In genomic region chr19:7267781-7268721, GRCm38 (mm10) we compare ENCODE assay signal across 8 mouse cellular contexts. TPM values are rescaled to one million over a fixed set of nuclear protein-coding genes. Genes with fewer than 3 reads are reported as not detected.
A peak's percentile ranks its signal among the peaks of the same experiment; 100 is the strongest.
DNase-seq lines count a peak whose midpoint lies in the region; ATAC-seq and TF ChIP-seq lines count a peak whose summit lies in the region.

No protein-coding gene starts in this region.

- no peaks in the 10 kb centered on the region for H3K9me3 ChIP-seq in embryonic facial prominence, embryonic 15.5 days (replicated peaks)
- no peaks in the 10 kb centered on the region for H3K9me3 ChIP-seq in heart, embryonic 14.5 days (ENCODE audit: control insufficient read depth, low read length)
- no peaks in the 10 kb centered on the region for H3K9me3 ChIP-seq in kidney, postnatal 0 days (replicated peaks; ENCODE audit: low read length)
- H3K9me3 ChIP-seq in neural tube, embryonic 14.5 days (ENCODE audit: control insufficient read depth, low read length), result no peaks in the 10 kb centered on the region

- H3K27me3 ChIP-seq in embryonic facial prominence, embryonic 15.5 days, result no peaks in the 10 kb centered on the region
- no peaks in the 10 kb centered on the region for H3K27me3 ChIP-seq in heart, embryonic 14.5 days (ENCODE audit: control insufficient read depth, insufficient read depth, low read length)
- no peaks in the 10 kb centered on the region for H3K27me3 ChIP-seq in kidney, postnatal 0 days (ENCODE audit: insufficient read depth, low read length)
- H3K27me3 ChIP-seq in neural tube, embryonic 14.5 days (ENCODE audit: control insufficient read depth, insufficient read depth, low read length), result no peaks in the 10 kb centered on the region

- peak; percentile 71 for ATAC-seq in embryonic facial prominence, embryonic 15.5 days (ENCODE audit: insufficient number of reproducible peaks, low FRiP score, low TSS enrichment, low read depth)
- peak; percentile 37 for ATAC-seq in heart, embryonic 14.5 days (ENCODE audit: insufficient number of reproducible peaks, insufficient read depth, low FRiP score, low read depth)
- ATAC-seq in kidney, postnatal 0 days (replicated peaks; ENCODE audit: low FRiP score, low read depth), result peak; percentile 48
- peak; percentile 69 for ATAC-seq in neural tube, embryonic 14.5 days (ENCODE audit: low read depth)

- peak overlapping the region; percentile 79 for H3K9ac ChIP-seq in embryonic facial prominence, embryonic 15.5 days
- H3K9ac ChIP-seq in heart, embryonic 14.5 days (ENCODE audit: low read length), result peak overlapping the region; percentile 91
- H3K9ac ChIP-seq in kidney, postnatal 0 days (ENCODE audit: low read depth, low read length), result peak overlapping the region; percentile 82
- H3K9ac ChIP-seq in neural tube, embryonic 14.5 days (replicated peaks; ENCODE audit: low read depth, low read length), result peak overlapping the region; percentile 82

- H3K27ac ChIP-seq in embryonic facial prominence, embryonic 15.5 days (replicated peaks), result peak overlapping the region; percentile 94
- peak overlapping the region; percentile 89 to 95 for H3K27ac ChIP-seq in heart, embryonic 14.5 days (replicated peaks in 1 of 2; ENCODE audit: control insufficient read depth in 1 of 2, insufficient read depth in 1 of 2, low read depth in 2 of 2, low read length in 2 of 2)
- H3K27ac ChIP-seq in kidney, postnatal 0 days, result peak overlapping the region; percentile 83
- peak overlapping the region; percentile 95 for H3K27ac ChIP-seq in neural tube, embryonic 14.5 days (ENCODE audit: low read depth, low read length)

- WGBS in embryonic facial prominence, embryonic 15.5 days, result under 1% methylated on average over 84 of the region's 97 CpGs
- under 1% methylated on average over 78 of the region's 97 CpGs for WGBS in heart, embryonic 14.5 days
- WGBS in kidney, postnatal 0 days, result under 1% methylated on average over 66 of the region's 97 CpGs
- under 1% methylated on average over 68 of the region's 97 CpGs for whole genome bisulfite sequencing in neural tube, embryonic 14.5 days

- H3K4me3 ChIP-seq in embryonic facial prominence, embryonic 15.5 days (replicated peaks), result peak overlapping the region; percentile 76
- H3K4me3 ChIP-seq in heart, embryonic 14.5 days (ENCODE audit: control insufficient read depth in 1 of 2, insufficient read depth in 1 of 2, low read depth in 1 of 2, low read length in 2 of 2), result peak overlapping the region; percentile 76 to 85
- peak overlapping the region; percentile 64 for H3K4me3 ChIP-seq in kidney, postnatal 0 days (replicated peaks; ENCODE audit: low read depth, low read length)
- H3K4me3 ChIP-seq in neural tube, embryonic 14.5 days (ENCODE audit: low read depth, low read length), result peak overlapping the region; percentile 77

- H3K4me2 ChIP-seq in embryonic facial prominence, embryonic 15.5 days (replicated peaks), result peak overlapping the region; percentile 88
- H3K4me2 ChIP-seq in heart, embryonic 14.5 days (ENCODE audit: low read length), result peak overlapping the region; percentile 93
- H3K4me2 ChIP-seq in kidney, postnatal 0 days (ENCODE audit: low read length), result peak overlapping the region; percentile 97
- H3K4me2 ChIP-seq in neural tube, embryonic 14.5 days (ENCODE audit: low read depth, low read length), result peak overlapping the region; percentile 88

- no peak for TF ChIP-seq CTCF in kidney, postnatal 0 days (IDR thresholded peaks at IDR 0.05; ENCODE audit: low read depth)

- H3K36me3 ChIP-seq in embryonic facial prominence, embryonic 15.5 days, result peaks cover 21% of the 10 kb centered on the region
- peaks cover 33% of the 10 kb centered on the region for H3K36me3 ChIP-seq in heart, embryonic 14.5 days (ENCODE audit: control insufficient read depth, insufficient read depth, low read length)
- H3K36me3 ChIP-seq in kidney, postnatal 0 days (ENCODE audit: insufficient read depth, low read length), result no peaks in the 10 kb centered on the region
- H3K36me3 ChIP-seq in neural tube, embryonic 14.5 days (ENCODE audit: control insufficient read depth, insufficient read depth, low read length), result peaks cover 19% of the 10 kb centered on the region

- H3K4me1 ChIP-seq in embryonic facial prominence, embryonic 15.5 days, result peaks cover 61% of the 10 kb centered on the region
- peaks cover 38 to 50% of the 10 kb centered on the region in 2 experiments for H3K4me1 ChIP-seq in heart, embryonic 14.5 days (ENCODE audit: control insufficient read depth in 2 of 2, insufficient read depth in 2 of 2, low read length in 2 of 2)
- H3K4me1 ChIP-seq in kidney, postnatal 0 days (replicated peaks; ENCODE audit: insufficient read depth, low read length), result peaks cover 46% of the 10 kb centered on the region
- peaks cover 47% of the 10 kb centered on the region for H3K4me1 ChIP-seq in neural tube, embryonic 14.5 days (ENCODE audit: control insufficient read depth, insufficient read depth, low read length)

- peak; percentile 81 for DNase-seq in CD4-positive helper T cell, adult 2 months (ENCODE audit: low read depth, low spot score)
- peak; percentile 89 for DNase-seq in adrenal gland, adult 2 months
- peak; percentile 91 for DNase-seq in kidney, postnatal 0 days (ENCODE audit: low spot score)
- peak; percentile 82 for DNase-seq in lung, adult 18-20 months
- peak; percentile 92 for DNase-seq in thymus, postnatal 0 days (ENCODE audit: low spot score)

RNA-seq across cellular contexts. Expression of gene Rcor2, which starts 0.9 kb away (rescaled TPM):
- total RNA-seq in adrenal gland, adult 2 months (2021), result 1 to 10 TPM; 1.9 to 6.3 TPM
- polyA plus RNA-seq in adrenal gland, adult 2 months (2012; rRNA removed), result 4.7 and 7.4 TPM in 2 replicates
- 20.3 and 22.9 TPM in 2 replicates for polyA plus RNA-seq in embryonic facial prominence, embryonic 15.5 days (2015; fragmentation: Nextera tagmentation; extraction: Ambion mirVana)
- 6.1 and 10.7 TPM in 2 replicates for polyA plus RNA-seq in heart, embryonic 14.5 days (2014; fragmentation: Nextera tagmentation; extraction: Ambion mirVana)
- polyA plus RNA-seq in kidney, postnatal 0 days (2015; fragmentation: Nextera tagmentation; extraction: Ambion mirVana), result 4.9 and 6.3 TPM in 2 replicates
- 8.4 and 10.8 TPM in 2 replicates for polyA plus RNA-seq in neural tube, embryonic 14.5 days (2014; fragmentation: Nextera tagmentation; extraction: Ambion mirVana)
- polyA plus RNA-seq in thymus, postnatal 0 days (2015; fragmentation: Nextera tagmentation; extraction: Ambion mirVana), result 7.3 and 8.1 TPM in 2 replicates

RNA-seq across cellular contexts. Expression of gene Naa40, which starts 27.1 kb away (rescaled TPM):
- 10 to 100 TPM; 18.5 to 19.9 TPM for total RNA-seq in adrenal gland, adult 2 months (2021)
- polyA plus RNA-seq in adrenal gland, adult 2 months (2012; rRNA removed), result 18.0 and 19.9 TPM in 2 replicates
- polyA plus RNA-seq in embryonic facial prominence, embryonic 15.5 days (2015; fragmentation: Nextera tagmentation; extraction: Ambion mirVana), result 49.8 and 55.4 TPM in 2 replicates
- 55.9 and 58.5 TPM in 2 replicates for polyA plus RNA-seq in heart, embryonic 14.5 days (2014; fragmentation: Nextera tagmentation; extraction: Ambion mirVana)
- polyA plus RNA-seq in kidney, postnatal 0 days (2015; fragmentation: Nextera tagmentation; extraction: Ambion mirVana), result 47.3 and 55.8 TPM in 2 replicates
- polyA plus RNA-seq in neural tube, embryonic 14.5 days (2014; fragmentation: Nextera tagmentation; extraction: Ambion mirVana), result 68.7 and 71.3 TPM in 2 replicates
- polyA plus RNA-seq in thymus, postnatal 0 days (2015; fragmentation: Nextera tagmentation; extraction: Ambion mirVana), result 63.9 TPM in 2 replicates

RNA-seq across cellular contexts. Expression of gene Cox8a, which starts 50.6 kb away (rescaled TPM):
- total RNA-seq in adrenal gland, adult 2 months (2021), result 1,000 to 10,000 TPM; 1,087 to 1,191 TPM
- polyA plus RNA-seq in adrenal gland, adult 2 months (2012; rRNA removed), result 2,774 and 3,841 TPM in 2 replicates
- 822 and 870 TPM in 2 replicates for polyA plus RNA-seq in embryonic facial prominence, embryonic 15.5 days (2015; fragmentation: Nextera tagmentation; extraction: Ambion mirVana)
- 2,457 and 2,575 TPM in 2 replicates for polyA plus RNA-seq in heart, embryonic 14.5 days (2014; fragmentation: Nextera tagmentation; extraction: Ambion mirVana)
- polyA plus RNA-seq in kidney, postnatal 0 days (2015; fragmentation: Nextera tagmentation; extraction: Ambion mirVana), result 2,325 and 2,471 TPM in 2 replicates
- 1,130 and 1,330 TPM in 2 replicates for polyA plus RNA-seq in neural tube, embryonic 14.5 days (2014; fragmentation: Nextera tagmentation; extraction: Ambion mirVana)
- polyA plus RNA-seq in thymus, postnatal 0 days (2015; fragmentation: Nextera tagmentation; extraction: Ambion mirVana), result 1,177 and 1,274 TPM in 2 replicates

Comparison
In these comparisons a context has a peak if more than half of its experiments do, and no peak if none do; other contexts are left out.
1. Peak in every context shown above with its lines: DNase-seq, ATAC-seq, H3K4me3 ChIP-seq and H3K27ac ChIP-seq.